Mouse (Mus musculus): ENCODE measurements around the gene Ap3m1.

DNA sequence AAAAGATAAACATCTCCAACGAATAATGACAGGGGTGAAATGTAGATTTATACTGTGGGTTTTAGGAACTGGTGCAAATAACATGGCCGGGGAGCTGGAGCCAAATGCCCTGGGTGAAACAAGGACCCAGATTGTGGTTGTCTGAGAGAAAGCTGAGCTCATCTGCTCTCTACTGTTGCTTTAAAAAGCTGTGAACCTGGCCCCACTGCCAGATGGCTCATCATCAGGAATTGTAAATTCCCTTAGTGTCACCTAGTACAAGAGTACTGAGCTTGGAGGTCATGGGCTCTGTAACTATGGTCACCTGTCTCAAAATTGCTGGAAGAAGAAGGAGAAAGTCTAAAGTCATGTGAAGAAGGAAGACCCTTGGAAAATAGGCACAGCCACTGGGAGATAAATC, 6.7 kb upstream of the Ap3m1 start:
- TF ChIP-seq MAFK (IDR thresholded peaks at IDR 0.05; ENCODE audit: insufficient read depth, low read depth, low read length) (no peak), CHD2 (IDR thresholded peaks at IDR 0.05; ENCODE audit: low read depth, low read length) (no peak), HCFC1 (IDR thresholded peaks at IDR 0.05; ENCODE audit: borderline replicate concordance, insufficient read depth, low read length) (no peak)
